Mouse (Mus musculus): ENCODE measurements around the gene Nell2. TPM values are rescaled to one million over a fixed set of nuclear protein-coding genes. Genes with fewer than 3 reads are reported as not detected.

The Nell2 gene
- polyA plus RNA-seq, 1 experiment from 2014 or later = 0.91 TPM

DNA sequence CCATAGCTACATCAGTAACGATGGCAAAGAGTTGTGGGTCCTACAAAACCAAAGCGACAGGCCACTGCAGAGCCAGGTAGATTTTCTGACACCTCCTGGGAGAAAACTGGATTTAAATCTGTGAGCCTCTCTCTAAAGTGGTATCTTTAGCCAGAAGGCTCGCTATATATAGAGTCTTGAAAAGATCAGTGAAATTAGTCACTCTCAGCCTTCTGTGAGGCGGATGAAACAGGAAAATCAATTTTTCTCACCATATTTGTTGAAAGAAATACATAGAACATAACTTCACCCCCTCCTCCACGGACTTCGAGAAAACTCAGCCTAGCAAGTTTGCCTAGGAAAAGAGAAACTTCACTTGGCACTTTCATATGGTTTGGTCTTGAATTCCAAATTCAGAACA is 54.4 kb downstream of the Nell2 start:
- Histone ChIP-seq H3K4me1 (replicated peaks) (no peaks in the 10 kb centered on the region), H3K36me3 (no peaks in the 10 kb centered on the region), H3K27ac (no peak overlapping the region), H3K4me3 (no peak overlapping the region), H3K9ac (no peak overlapping the region), H3K27me3 (no peaks in the 10 kb centered on the region), H3K4me2 (no peak overlapping the region), H3K9me3 (replicated peaks) (no peaks in the 10 kb centered on the region)
- WGBS = 87% methylated on average over 6 of the region's 6 CpGs
- no peak for ATAC-seq (replicated peaks; ENCODE audit: insufficient number of reproducible peaks, insufficient read depth, low FRiP score, low read depth)

DNA sequence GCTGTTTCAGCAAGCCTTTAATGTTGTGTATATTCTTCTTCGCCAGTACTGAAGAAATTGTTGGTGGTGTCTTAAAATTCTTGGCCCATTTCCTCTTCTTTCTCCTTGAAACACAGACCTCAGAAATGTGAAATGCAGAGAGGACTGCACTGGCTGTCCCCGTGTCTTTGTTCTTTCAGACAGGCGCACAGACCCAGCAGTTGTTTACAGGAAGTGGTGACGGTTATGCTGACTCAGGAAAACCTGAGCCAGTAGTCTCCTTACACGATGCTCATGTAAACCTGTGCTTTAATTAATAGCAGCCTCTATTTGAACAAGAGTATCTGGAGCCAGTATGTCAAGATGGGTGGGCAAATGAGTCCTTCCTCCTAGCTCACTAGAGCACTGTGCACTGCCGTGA is 61.2 kb downstream of the Nell2 start:
- Histone ChIP-seq H3K4me1 (replicated peaks) (no peaks in the 10 kb centered on the region), H3K9me3 (replicated peaks) (no peaks in the 10 kb centered on the region), H3K27me3 (no peaks in the 10 kb centered on the region), H3K4me3 (no peak overlapping the region), H3K9ac (no peak overlapping the region), H3K27ac (no peak overlapping the region), H3K36me3 (no peaks in the 10 kb centered on the region), H3K4me2 (no peak overlapping the region)
- WGBS = 46% methylated on average over 6 of the region's 6 CpGs
- no peak for ATAC-seq (replicated peaks; ENCODE audit: insufficient number of reproducible peaks, insufficient read depth, low FRiP score, low read depth)

DNA sequence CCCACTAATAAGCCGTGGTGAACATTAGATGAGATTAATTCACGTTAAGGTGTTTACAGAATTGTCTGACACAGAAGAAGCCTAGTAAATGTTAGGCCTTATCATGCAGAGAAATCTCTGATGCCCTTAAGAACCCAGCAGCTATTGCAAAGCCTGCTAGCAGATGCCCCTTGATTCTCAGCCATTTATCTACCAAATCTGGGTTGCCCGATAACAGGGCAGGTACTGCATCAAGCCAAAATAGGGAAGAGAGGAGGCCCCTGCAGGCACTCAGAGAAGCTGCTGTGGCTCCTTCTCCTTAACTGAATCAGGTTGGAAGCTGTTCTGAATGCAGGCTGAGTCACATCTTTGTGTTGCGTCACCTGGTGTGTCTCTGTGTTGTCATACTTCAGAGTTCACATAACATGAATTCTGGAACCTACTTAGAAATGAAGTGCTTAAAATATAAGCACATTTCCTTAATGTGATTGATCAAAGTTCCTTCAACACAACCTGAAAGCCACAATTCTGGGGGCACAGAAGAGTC is 68.3 kb downstream of the Nell2 start:
- H3K9ac ChIP-seq = no peak overlapping the region
- no peak overlapping the region for H3K4me3 ChIP-seq
- no peaks in the 10 kb centered on the region for H3K36me3 ChIP-seq
- H3K4me1 ChIP-seq (replicated peaks) = no peaks in the 10 kb centered on the region
- H3K27ac ChIP-seq = no peak overlapping the region
- no peaks in the 10 kb centered on the region for H3K9me3 ChIP-seq (replicated peaks)
- H3K4me2 ChIP-seq = no peak overlapping the region
- 73% methylated on average over 4 of the region's 4 CpGs for whole genome bisulfite sequencing
- no peaks in the 10 kb centered on the region for H3K27me3 ChIP-seq
- no peak for ATAC-seq (replicated peaks; ENCODE audit: insufficient number of reproducible peaks, insufficient read depth, low FRiP score, low read depth)

DNA sequence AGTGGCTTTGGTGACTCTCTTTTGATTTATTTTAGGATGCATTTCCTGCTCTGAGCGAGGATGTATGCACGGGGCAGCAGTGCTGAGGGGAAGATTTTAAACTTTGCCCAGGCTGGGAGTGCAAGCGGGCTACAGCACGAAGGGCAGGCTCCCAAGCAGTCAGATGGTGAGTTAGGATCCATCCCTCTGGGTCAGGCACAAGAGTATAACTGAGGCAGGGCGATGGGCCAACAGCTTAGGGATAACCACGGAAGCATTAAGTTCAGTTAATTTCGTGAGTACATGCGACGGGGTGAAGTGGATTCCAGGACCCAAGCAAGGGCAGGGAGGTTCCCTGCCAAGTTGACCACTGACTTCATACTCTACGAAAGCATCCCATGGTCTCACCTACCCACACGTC is 83.8 kb downstream of the Nell2 start:
- 78% methylated on average over 11 of the region's 11 CpGs for WGBS
- no peaks in the 10 kb centered on the region for H3K36me3 ChIP-seq
- no peak overlapping the region for H3K27ac ChIP-seq
- H3K4me3 ChIP-seq = no peak overlapping the region
- no peaks in the 10 kb centered on the region for H3K9me3 ChIP-seq (replicated peaks)
- H3K4me1 ChIP-seq (replicated peaks) = no peaks in the 10 kb centered on the region
- H3K27me3 ChIP-seq = no peaks in the 10 kb centered on the region
- ATAC-seq (replicated peaks; ENCODE audit: insufficient number of reproducible peaks, insufficient read depth, low FRiP score, low read depth) = no peak
- H3K9ac ChIP-seq = no peak overlapping the region
- no peak overlapping the region for H3K4me2 ChIP-seq

DNA sequence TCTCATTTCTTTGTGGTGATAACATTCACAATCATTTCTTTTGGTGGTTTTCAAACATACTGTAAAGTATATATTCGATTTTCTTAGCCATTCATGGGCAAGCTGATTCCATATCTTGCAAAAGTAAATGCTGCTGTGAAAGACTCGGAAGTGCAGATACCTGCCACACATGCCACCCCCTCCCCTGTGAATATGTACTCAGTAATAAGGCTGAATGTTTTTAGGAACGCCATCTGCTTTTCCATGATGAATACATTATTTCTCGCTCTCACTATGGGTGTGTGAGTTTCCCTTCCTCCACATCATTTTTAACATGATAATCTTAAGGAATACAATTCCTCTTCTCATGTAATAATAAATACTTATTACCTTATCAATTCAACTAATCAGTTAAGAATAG is 90.6 kb downstream of the Nell2 start:
- 86% methylated on average over 4 of the region's 4 CpGs for WGBS

DNA sequence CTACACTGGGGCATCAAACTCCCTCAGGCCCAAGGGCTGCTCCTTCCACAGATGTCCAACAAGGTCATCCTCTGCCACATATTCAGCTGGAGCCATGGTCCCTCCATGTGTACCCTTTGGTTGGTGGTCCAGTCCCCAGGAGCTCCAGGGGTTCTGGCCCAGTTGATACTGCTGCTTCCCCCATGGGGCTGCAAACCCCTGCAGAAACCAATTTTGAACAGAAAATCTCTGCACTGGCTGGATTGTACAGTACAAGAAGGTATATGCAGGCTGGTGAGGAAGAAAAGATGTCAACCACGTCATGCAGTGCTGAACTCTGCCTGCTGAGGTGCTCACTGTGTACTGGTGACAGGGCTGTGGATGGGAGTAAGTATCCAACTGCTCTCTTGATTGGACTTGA is 92.1 kb downstream of the Nell2 start:
- Histone ChIP-seq H3K9ac (no peak overlapping the region), H3K27ac (no peak overlapping the region), H3K9me3 (replicated peaks) (no peaks in the 10 kb centered on the region), H3K4me3 (no peak overlapping the region), H3K27me3 (no peaks in the 10 kb centered on the region), H3K4me2 (no peak overlapping the region), H3K36me3 (no peaks in the 10 kb centered on the region), H3K4me1 (replicated peaks) (no peaks in the 10 kb centered on the region)
- WGBS = 59% methylated on average over 1 of the region's 1 CpGs
- ATAC-seq (replicated peaks; ENCODE audit: insufficient number of reproducible peaks, insufficient read depth, low FRiP score, low read depth) = no peak

More for the DNA sequence above, 90.6 kb downstream of the Nell2 start:
- Histone ChIP-seq H3K9ac (no peak overlapping the region), H3K4me2 (no peak overlapping the region), H3K9me3 (replicated peaks) (no peaks in the 10 kb centered on the region), H3K4me3 (no peak overlapping the region), H3K4me1 (replicated peaks) (no peaks in the 10 kb centered on the region), H3K36me3 (no peaks in the 10 kb centered on the region), H3K27ac (no peak overlapping the region), H3K27me3 (no peaks in the 10 kb centered on the region)
- no peak for ATAC-seq (replicated peaks; ENCODE audit: insufficient number of reproducible peaks, insufficient read depth, low FRiP score, low read depth)

DNA sequence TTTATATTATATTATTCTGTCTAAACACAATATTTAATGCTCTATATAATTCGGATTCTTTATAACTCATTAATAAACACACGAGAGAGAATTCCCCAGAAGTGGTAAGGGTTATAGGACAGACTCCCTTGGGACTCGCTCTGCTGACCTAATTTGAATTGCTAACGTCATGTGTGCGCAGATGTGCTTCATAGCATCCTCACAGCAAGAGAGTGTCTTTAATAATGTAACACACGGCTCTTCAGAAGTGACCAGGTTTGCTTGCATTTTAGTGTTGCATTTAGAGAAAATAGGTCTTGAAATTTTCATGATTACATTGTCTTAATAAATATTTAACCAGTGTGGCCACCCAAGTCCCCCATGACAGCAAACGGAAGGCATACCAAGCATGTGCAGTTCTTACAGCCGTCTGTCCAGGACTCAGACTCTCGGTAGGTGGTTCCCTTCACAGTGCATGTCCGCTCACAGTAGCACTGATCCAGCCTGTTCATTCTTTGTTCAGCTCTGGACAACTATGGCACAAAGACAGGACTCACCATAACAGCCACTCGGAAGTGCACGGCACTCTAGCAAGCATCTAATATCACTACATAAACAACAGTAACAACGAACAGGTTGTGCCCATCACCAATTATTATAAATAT is 97.1 kb downstream of the Nell2 start:
- Histone ChIP-seq H3K36me3 (no peaks in the 10 kb centered on the region), H3K27ac (no peak overlapping the region), H3K4me1 (replicated peaks) (no peaks in the 10 kb centered on the region), H3K4me2 (no peak overlapping the region), H3K27me3 (no peaks in the 10 kb centered on the region), H3K9ac (no peak overlapping the region), H3K4me3 (no peak overlapping the region), H3K9me3 (replicated peaks) (no peaks in the 10 kb centered on the region)
- no peak for ATAC-seq (replicated peaks; ENCODE audit: insufficient number of reproducible peaks, insufficient read depth, low FRiP score, low read depth)
- WGBS = 77% methylated on average over 13 of the region's 13 CpGs

DNA sequence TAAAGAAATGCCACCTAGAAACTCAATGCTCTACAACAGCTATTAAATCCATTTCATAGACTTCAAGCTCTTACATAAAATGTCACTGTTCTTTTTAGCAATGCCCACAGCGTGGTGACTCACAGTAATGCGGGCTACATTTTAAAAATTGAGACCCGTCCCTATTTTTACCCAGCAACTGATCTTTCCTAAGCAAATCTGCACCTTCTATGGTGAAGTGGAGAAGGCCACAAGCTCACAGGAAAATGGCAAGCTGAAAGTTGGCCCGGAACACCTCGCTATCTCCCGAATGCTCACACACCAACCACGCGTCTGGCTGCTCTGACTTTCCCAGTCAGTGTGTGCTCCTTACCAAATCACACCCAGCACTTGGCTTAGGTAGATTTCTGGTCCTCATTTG is 98.4 kb downstream of the Nell2 start:
- no peak for ATAC-seq (replicated peaks; ENCODE audit: insufficient number of reproducible peaks, insufficient read depth, low FRiP score, low read depth)
- Histone ChIP-seq H3K9me3 (replicated peaks) (no peaks in the 10 kb centered on the region), H3K4me3 (no peak overlapping the region), H3K4me2 (no peak overlapping the region), H3K27me3 (no peaks in the 10 kb centered on the region), H3K4me1 (replicated peaks) (no peaks in the 10 kb centered on the region), H3K9ac (no peak overlapping the region), H3K27ac (no peak overlapping the region), H3K36me3 (no peaks in the 10 kb centered on the region)
- 81% methylated on average over 8 of the region's 8 CpGs for WGBS

DNA sequence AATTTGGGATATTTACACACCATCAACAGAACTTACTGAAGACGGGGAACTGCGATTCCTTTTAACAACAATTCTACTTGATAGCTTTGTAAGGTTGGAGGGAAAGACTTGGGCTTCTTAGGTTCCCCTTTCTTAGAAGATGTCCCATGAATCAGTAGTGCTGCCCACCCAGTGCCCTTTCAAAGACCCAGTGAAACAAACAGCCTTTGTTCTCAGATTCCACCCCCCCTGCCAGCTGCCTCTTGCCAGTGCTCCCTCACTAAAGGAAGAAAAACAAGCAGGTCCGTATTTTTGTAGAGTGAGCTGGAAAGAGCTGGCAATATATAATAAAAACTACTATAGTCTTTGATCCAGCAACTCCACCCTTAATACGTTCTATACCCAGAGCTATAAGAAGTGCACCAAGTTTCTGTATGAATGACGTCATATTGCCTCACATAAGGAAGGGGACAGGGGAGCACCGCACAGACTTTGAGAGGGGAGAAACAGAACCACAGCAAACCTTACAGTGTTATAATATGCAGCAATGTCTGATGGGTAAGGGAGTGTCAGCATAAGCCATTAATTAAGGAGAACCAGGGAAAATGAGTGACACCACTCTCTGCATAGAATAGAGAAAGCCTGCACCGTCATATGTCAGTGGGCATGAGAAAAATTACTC is 100.2 kb downstream of the Nell2 start:
- Histone ChIP-seq H3K9me3 (replicated peaks) (no peaks in the 10 kb centered on the region), H3K4me2 (no peak overlapping the region), H3K4me1 (replicated peaks) (no peaks in the 10 kb centered on the region), H3K36me3 (no peaks in the 10 kb centered on the region), H3K9ac (no peak overlapping the region), H3K27ac (no peak overlapping the region), H3K27me3 (no peaks in the 10 kb centered on the region), H3K4me3 (no peak overlapping the region)
- WGBS = 77% methylated on average over 7 of the region's 7 CpGs
- ATAC-seq (replicated peaks; ENCODE audit: insufficient number of reproducible peaks, insufficient read depth, low FRiP score, low read depth) = no peak

DNA sequence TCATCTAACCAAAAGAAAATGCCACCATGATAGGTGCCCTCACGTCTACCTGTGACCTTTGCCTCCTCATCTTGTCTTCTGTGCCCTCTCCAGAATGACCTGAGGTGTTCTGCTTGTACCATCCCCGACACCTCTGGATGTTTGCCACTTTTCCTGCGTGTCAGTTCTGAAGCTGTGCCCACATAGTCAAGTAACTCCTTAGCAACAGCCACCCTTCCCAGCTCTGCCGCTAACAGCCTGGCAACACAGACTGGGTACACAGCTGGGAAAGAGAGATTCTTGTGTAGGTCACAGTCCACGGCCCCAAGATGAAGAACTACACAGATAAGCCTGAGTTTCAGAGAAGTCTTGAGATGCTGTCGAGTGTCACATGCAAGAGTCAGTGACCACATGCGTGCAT is 103.3 kb downstream of the Nell2 start:
- no peak for ATAC-seq (replicated peaks; ENCODE audit: insufficient number of reproducible peaks, insufficient read depth, low FRiP score, low read depth)
- no peaks in the 10 kb centered on the region for H3K9me3 ChIP-seq (replicated peaks)
- WGBS = 79% methylated on average over 7 of the region's 7 CpGs
- H3K4me2 ChIP-seq = no peak overlapping the region
- H3K9ac ChIP-seq = no peak overlapping the region
- no peak overlapping the region for H3K27ac ChIP-seq
- no peaks in the 10 kb centered on the region for H3K27me3 ChIP-seq
- no peaks in the 10 kb centered on the region for H3K4me1 ChIP-seq (replicated peaks)
- no peak overlapping the region for H3K4me3 ChIP-seq
- no peaks in the 10 kb centered on the region for H3K36me3 ChIP-seq

DNA sequence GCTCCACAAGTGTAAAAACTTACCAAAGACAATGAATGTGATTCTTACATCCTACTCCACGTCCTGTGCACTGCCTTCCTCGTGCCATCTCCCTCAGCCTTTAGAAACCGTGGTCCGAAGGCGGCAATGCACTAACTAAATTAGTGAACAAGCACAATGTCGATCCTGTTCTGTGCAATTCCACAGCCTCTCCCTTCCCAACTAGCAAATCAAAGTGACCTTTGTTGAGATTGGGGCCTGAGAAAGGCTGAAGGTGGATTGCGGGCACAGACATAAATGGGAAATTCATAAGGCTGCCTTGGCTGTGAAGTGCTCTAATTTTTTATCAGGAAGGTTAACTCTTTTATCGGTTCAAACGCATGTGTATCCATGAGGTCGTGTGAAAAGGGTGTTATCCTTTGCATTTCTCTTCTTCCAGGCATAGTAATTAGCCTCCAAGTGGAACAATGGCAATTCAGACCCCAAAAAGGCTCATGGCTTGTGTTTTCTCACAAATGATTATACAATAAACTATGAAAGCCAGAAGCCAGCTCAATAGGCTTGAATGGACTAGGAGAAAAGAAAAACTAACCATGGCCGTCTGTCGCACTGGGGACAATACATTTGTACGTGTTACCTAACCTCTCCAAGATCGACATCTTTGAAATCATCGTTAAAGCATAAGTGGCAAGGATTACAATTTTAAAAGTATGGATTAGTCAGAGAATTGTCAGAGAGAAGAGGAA is 106.0 kb downstream of the Nell2 start:
- Histone ChIP-seq H3K4me2 (no peak overlapping the region), H3K4me1 (replicated peaks) (no peaks in the 10 kb centered on the region), H3K4me3 (no peak overlapping the region), H3K36me3 (no peaks in the 10 kb centered on the region), H3K9me3 (replicated peaks) (no peaks in the 10 kb centered on the region), H3K27me3 (no peaks in the 10 kb centered on the region), H3K27ac (no peak overlapping the region), H3K9ac (no peak overlapping the region)
- 83% methylated on average over 15 of the region's 15 CpGs for WGBS
- ATAC-seq (replicated peaks; ENCODE audit: insufficient number of reproducible peaks, insufficient read depth, low FRiP score, low read depth) = no peak
